Mouse (Mus musculus): ENCODE data around the gene Mkrn2os. TPM values are rescaled to one million over a fixed set of nuclear protein-coding genes. Genes with fewer than 3 reads are reported as not detected.

Mkrn2os gene
- polyA plus RNA-seq, 1 experiment from 2014 or later, result not detected

- ATAC-seq (ENCODE audit: insufficient number of reproducible peaks, low FRiP score, low TSS enrichment, low read depth) (no peak), DNase-seq (ENCODE audit: low spot score) (no peak)
- no peaks in the 10 kb centered on the region for H3K27me3 ChIP-seq (ENCODE audit: control insufficient read depth, insufficient read depth, low read length)
- H3K36me3 ChIP-seq (ENCODE audit: control insufficient read depth, insufficient read depth, low read length), result peaks cover 9% of the 10 kb centered on the region
- H3K4me2 ChIP-seq (ENCODE audit: low read depth, severe bottlenecking), result no peak overlapping the region
- H3K27ac ChIP-seq (replicated peaks; ENCODE audit: low read depth, low read length), result no peak overlapping the region
- WGBS, result 97% methylated on average over 5 of the region's 5 CpGs
- no peaks in the 10 kb centered on the region for H3K4me1 ChIP-seq (ENCODE audit: control insufficient read depth, insufficient read depth, low read length)
- H3K4me3 ChIP-seq (ENCODE audit: low read depth, low read length), result no peak overlapping the region
- H3K9ac ChIP-seq (ENCODE audit: low read length), result no peak overlapping the region
- no peaks in the 10 kb centered on the region for H3K9me3 ChIP-seq (ENCODE audit: control insufficient read depth, low read length)
These were observed 17.9 kb upstream of the Mkrn2os start for GRCm38 (mm10) chr6:115610301-115610700.

- ATAC-seq (ENCODE audit: insufficient number of reproducible peaks, low FRiP score, low TSS enrichment, low read depth), result no peak
- 67% methylated on average over 3 of the region's 3 CpGs for WGBS
- H3K4me2 ChIP-seq (ENCODE audit: low read depth, severe bottlenecking), result no peak overlapping the region
- H3K4me1 ChIP-seq (ENCODE audit: control insufficient read depth, insufficient read depth, low read length), result no peaks in the 10 kb centered on the region
- no peak overlapping the region for H3K9ac ChIP-seq (ENCODE audit: low read length)
- peak; percentile 49 for DNase-seq (ENCODE audit: low spot score)
- no peak overlapping the region for H3K4me3 ChIP-seq (ENCODE audit: low read depth, low read length)
- peaks cover 6% of the 10 kb centered on the region for H3K36me3 ChIP-seq (ENCODE audit: control insufficient read depth, insufficient read depth, low read length)
- H3K27me3 ChIP-seq (ENCODE audit: control insufficient read depth, insufficient read depth, low read length), result no peaks in the 10 kb centered on the region
- H3K9me3 ChIP-seq (ENCODE audit: control insufficient read depth, low read length), result no peaks in the 10 kb centered on the region
- no peak overlapping the region for H3K27ac ChIP-seq (replicated peaks; ENCODE audit: low read depth, low read length)
These were observed 16.7 kb upstream of the Mkrn2os start for GRCm38 (mm10) chr6:115609121-115609520.

- ATAC-seq (ENCODE audit: insufficient number of reproducible peaks, low FRiP score, low TSS enrichment, low read depth) (no peak), DNase-seq (ENCODE audit: low spot score) (no peak)
- Histone ChIP-seq H3K27me3 (ENCODE audit: control insufficient read depth, insufficient read depth, low read length) (no peaks in the 10 kb centered on the region), H3K9me3 (ENCODE audit: control insufficient read depth, low read length) (no peaks in the 10 kb centered on the region), H3K9ac (ENCODE audit: low read length) (no peak overlapping the region), H3K4me3 (ENCODE audit: low read depth, low read length) (no peak overlapping the region), H3K36me3 (ENCODE audit: control insufficient read depth, insufficient read depth, low read length) (peaks cover 3% of the 10 kb centered on the region; the same call in 1 of the 2 replicates), H3K27ac (replicated peaks; ENCODE audit: low read depth, low read length) (no peak overlapping the region), H3K4me1 (ENCODE audit: control insufficient read depth, insufficient read depth, low read length) (no peaks in the 10 kb centered on the region), H3K4me2 (ENCODE audit: low read depth, severe bottlenecking) (no peak overlapping the region)
- WGBS, result 81% methylated on average over 4 of the region's 4 CpGs
These were observed 15.1 kb upstream of the Mkrn2os start for GRCm38 (mm10) chr6:115607429-115607828.

- H3K36me3 ChIP-seq (ENCODE audit: control insufficient read depth, insufficient read depth, low read length), result peaks cover 3% of the 10 kb centered on the region; the same call in 1 of the 2 replicates
- WGBS, result 77% methylated on average over 1 of the region's 1 CpGs
These were observed 14.1 kb upstream of the Mkrn2os start for GRCm38 (mm10) chr6:115606461-115606860.

GRCm38 (mm10) chr6:115601715-115602523 is 9.5 kb upstream of the Mkrn2os start, which contains the start of gene Mkrn2:
Mkrn2 (plus strand) TSS chr6:115601902.
- Histone ChIP-seq H3K36me3 (ENCODE audit: control insufficient read depth, insufficient read depth, low read length) (no peaks in the 10 kb centered on the region), H3K4me1 (ENCODE audit: control insufficient read depth, insufficient read depth, low read length) (no peaks in the 10 kb centered on the region), H3K27ac (replicated peaks; ENCODE audit: low read depth, low read length) (no peak within 1 kb of the TSS), H3K27me3 (ENCODE audit: control insufficient read depth, insufficient read depth, low read length) (no peaks in the 10 kb centered on the region), H3K9ac (ENCODE audit: low read length) (peak within 1 kb of the TSS; percentile 71), H3K9me3 (ENCODE audit: control insufficient read depth, low read length) (no peaks in the 10 kb centered on the region), H3K4me2 (ENCODE audit: low read depth, severe bottlenecking) (peak within 1 kb of the TSS; percentile 34), H3K4me3 (ENCODE audit: low read depth, low read length) (peak within 1 kb of the TSS; percentile 72)
- under 1% methylated on average over 55 of the region's 61 CpGs for WGBS
- DNase-seq (ENCODE audit: low spot score) (peak; percentile 93), ATAC-seq (ENCODE audit: insufficient number of reproducible peaks, low FRiP score, low TSS enrichment, low read depth) (peak; percentile 93)

More at GRCm38 (mm10) chr6:115606461-115606860, 14.1 kb upstream of the Mkrn2os start:
- H3K4me2 ChIP-seq (ENCODE audit: low read depth, severe bottlenecking), result no peak overlapping the region
- no peaks in the 10 kb centered on the region for H3K9me3 ChIP-seq (ENCODE audit: control insufficient read depth, low read length)
- H3K4me1 ChIP-seq (ENCODE audit: control insufficient read depth, insufficient read depth, low read length), result no peaks in the 10 kb centered on the region
- H3K4me3 ChIP-seq (ENCODE audit: low read depth, low read length), result no peak overlapping the region
- DNase-seq (ENCODE audit: low spot score), result no peak
- H3K27me3 ChIP-seq (ENCODE audit: control insufficient read depth, insufficient read depth, low read length), result no peaks in the 10 kb centered on the region
- ATAC-seq (ENCODE audit: insufficient number of reproducible peaks, low FRiP score, low TSS enrichment, low read depth), result no peak
- no peak overlapping the region for H3K9ac ChIP-seq (ENCODE audit: low read length)
- H3K27ac ChIP-seq (replicated peaks; ENCODE audit: low read depth, low read length), result no peak overlapping the region

- Histone ChIP-seq H3K27me3 (ENCODE audit: control insufficient read depth, insufficient read depth, low read length) (no peaks in the 10 kb centered on the region), H3K9ac (ENCODE audit: low read length) (no peak overlapping the region), H3K27ac (replicated peaks; ENCODE audit: low read depth, low read length) (no peak overlapping the region), H3K9me3 (ENCODE audit: control insufficient read depth, low read length) (no peaks in the 10 kb centered on the region), H3K4me1 (ENCODE audit: control insufficient read depth, insufficient read depth, low read length) (no peaks in the 10 kb centered on the region), H3K4me2 (ENCODE audit: low read depth, severe bottlenecking) (peak overlapping the region; percentile 34; the same call in 1 of the 2 replicates), H3K36me3 (ENCODE audit: control insufficient read depth, insufficient read depth, low read length) (no peaks in the 10 kb centered on the region), H3K4me3 (ENCODE audit: low read depth, low read length) (peak overlapping the region; percentile 72; the same call in 1 of the 2 replicates)
- peak; percentile 18; the same call in 1 of the 2 replicates for ATAC-seq (ENCODE audit: insufficient number of reproducible peaks, low FRiP score, low TSS enrichment, low read depth)
- DNase-seq (ENCODE audit: low spot score), result no peak
- 63% methylated on average over 4 of the region's 4 CpGs for WGBS
These were observed 8.9 kb upstream of the Mkrn2os start for GRCm38 (mm10) chr6:115601322-115601714.

GRCm38 (mm10) chr6:115595667-115596066 is 3.3 kb upstream of the Mkrn2os start:
- H3K4me1 ChIP-seq (ENCODE audit: control insufficient read depth, insufficient read depth, low read length), result no peaks in the 10 kb centered on the region
- no peaks in the 10 kb centered on the region for H3K36me3 ChIP-seq (ENCODE audit: control insufficient read depth, insufficient read depth, low read length)
- no peaks in the 10 kb centered on the region for H3K9me3 ChIP-seq (ENCODE audit: control insufficient read depth, low read length)
- H3K27ac ChIP-seq (replicated peaks; ENCODE audit: low read depth, low read length), result no peak overlapping the region
- ATAC-seq (ENCODE audit: insufficient number of reproducible peaks, low FRiP score, low TSS enrichment, low read depth), result no peak
- 61% methylated on average over 3 of the region's 3 CpGs for WGBS
- H3K9ac ChIP-seq (ENCODE audit: low read length), result no peak overlapping the region
- H3K4me3 ChIP-seq (ENCODE audit: low read depth, low read length), result no peak overlapping the region
- DNase-seq (ENCODE audit: low spot score), result no peak
- H3K4me2 ChIP-seq (ENCODE audit: low read depth, severe bottlenecking), result no peak overlapping the region
- H3K27me3 ChIP-seq (ENCODE audit: control insufficient read depth, insufficient read depth, low read length), result no peaks in the 10 kb centered on the region

- H3K27ac ChIP-seq (replicated peaks; ENCODE audit: low read depth, low read length), result no peak overlapping the region
- no peaks in the 10 kb centered on the region for H3K27me3 ChIP-seq (ENCODE audit: control insufficient read depth, insufficient read depth, low read length)
- no peaks in the 10 kb centered on the region for H3K4me1 ChIP-seq (ENCODE audit: control insufficient read depth, insufficient read depth, low read length)
- H3K4me2 ChIP-seq (ENCODE audit: low read depth, severe bottlenecking), result no peak overlapping the region
- DNase-seq (ENCODE audit: low spot score) (no peak), ATAC-seq (ENCODE audit: insufficient number of reproducible peaks, low FRiP score, low TSS enrichment, low read depth) (no peak)
- WGBS, result 81% methylated on average over 3 of the region's 3 CpGs
- H3K36me3 ChIP-seq (ENCODE audit: control insufficient read depth, insufficient read depth, low read length), result no peaks in the 10 kb centered on the region
- H3K9ac ChIP-seq (ENCODE audit: low read length), result no peak overlapping the region
- H3K4me3 ChIP-seq (ENCODE audit: low read depth, low read length), result no peak overlapping the region
- H3K9me3 ChIP-seq (ENCODE audit: control insufficient read depth, low read length), result no peaks in the 10 kb centered on the region
These were observed 2.1 kb upstream of the Mkrn2os start for GRCm38 (mm10) chr6:115594463-115594862.

All from limb, embryonic 11.5 days (tissue).